Mouse (Mus musculus) gastrocnemius, adult 8-10 months (tissue): ENCODE results near the gene Fam219b. TPM values are rescaled to one million over a fixed set of nuclear protein-coding genes. Genes with fewer than 3 reads are reported as not detected.
A peak's percentile ranks its signal among the peaks of the same experiment; 100 is the strongest.

Experiments
- DNase-seq, 2 experiments: peaks; one replicate each; pipeline ENCODE4 v3.0.0; 2022; ENCODE audit warnings: low spot score in 2 of 2
- total RNA-seq, 4 experiments: library from RNA; stranded (reverse); gene quantifications; 2 replicates each; pipeline ENCODE4 v1.2.4; 2022

The Fam219b gene
- total RNA-seq, 4 experiments from 2014 or later = 4.3 to 6.5 (median 5.5) TPM

GRCm38 (mm10) chr9:57524439-57524838 is 12.9 kb upstream of the Fam219b start:
- DNase-seq = no peak

DNA sequence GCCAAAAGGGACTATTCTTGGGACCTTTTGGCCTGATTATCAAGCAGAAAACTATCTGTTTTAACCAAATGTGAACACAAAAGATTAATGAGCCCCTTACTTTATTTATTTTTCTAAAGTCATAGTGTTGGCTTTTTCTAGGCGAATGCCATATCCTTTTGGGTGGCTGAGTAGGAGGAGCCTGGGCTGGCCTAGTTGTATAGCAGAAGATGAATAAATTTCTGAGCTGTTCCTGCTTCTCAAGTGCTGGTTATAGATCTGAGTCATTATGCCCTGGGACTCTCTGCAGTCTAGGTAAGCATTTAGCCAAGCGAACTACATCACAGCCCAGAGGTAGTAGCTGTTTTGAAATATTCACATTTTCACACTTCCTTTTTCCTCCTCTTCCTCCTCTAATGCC is 11.8 kb upstream of the Fam219b start:
- DNase-seq = no peak

GRCm38 (mm10) chr9:57526435-57526834 is 10.9 kb upstream of the Fam219b start:
- no peak for DNase-seq

DNA sequence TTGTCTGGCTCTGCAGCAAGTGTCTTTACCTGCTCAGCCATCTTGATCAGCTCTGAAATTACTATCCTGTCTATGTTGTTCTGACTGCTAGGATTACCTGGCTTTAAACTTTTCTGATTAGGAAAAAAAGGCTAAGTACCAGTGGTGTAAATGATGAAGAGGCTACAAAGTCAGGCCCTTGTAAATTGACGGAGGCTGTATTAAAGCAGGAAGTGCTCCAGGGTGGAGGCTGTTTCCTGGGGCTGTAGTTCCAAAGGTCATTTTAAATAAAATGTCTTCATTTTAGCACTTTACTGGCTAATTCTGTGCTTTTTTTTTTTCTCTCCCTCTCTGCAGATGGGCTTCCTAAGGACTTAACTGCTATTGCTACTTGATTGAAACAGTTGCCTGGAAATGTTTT is 5.4 kb upstream of the Fam219b start:
- no peak for DNase-seq

DNA sequence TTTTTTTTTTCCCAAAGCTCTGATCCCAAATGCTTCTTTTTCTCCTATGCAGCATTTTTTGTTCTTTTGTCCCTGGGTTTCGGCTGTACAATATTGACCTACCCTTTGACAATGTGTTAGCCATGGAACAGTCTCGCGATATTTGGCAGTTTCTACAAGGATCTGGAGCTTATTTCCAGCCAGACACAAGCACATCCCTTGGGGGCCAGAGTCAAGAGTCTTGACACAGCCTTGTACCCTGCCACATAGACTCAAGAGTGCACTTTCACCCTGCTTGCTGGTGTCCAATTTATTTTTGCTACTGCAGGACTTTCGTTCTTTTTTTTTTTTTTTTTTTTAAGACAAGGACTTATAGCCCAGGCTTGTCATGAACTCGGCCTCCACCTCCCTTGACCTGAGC is 966 bp upstream of the Fam219b start:
- DNase-seq = no peak

DNA sequence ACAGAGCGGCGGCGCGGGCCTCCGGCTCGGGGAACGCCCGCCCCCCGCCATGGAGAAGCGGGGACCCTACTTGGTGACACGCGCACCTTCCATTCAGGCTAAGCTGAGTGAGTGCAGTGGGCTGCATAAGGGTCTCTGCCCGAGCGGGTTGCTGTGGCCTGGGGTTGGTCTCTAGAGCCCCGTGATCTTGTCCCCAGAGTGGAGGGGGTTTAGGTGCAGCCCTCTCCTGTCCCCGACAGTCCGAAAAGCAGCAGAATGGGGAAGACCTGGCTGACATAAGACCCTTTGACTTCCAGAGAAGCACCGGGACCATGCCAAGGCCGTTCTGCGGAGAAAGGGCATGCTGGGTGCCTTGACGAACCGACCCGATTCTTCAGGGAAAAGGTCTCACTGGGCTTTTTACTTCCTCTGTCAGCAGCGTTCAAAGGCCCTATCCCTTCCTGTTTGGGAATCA is 427 bp downstream of the Fam219b start:
- DNase-seq = no peak

GRCm38 (mm10) chr9:57539550-57539949 is 2.2 kb downstream of the Fam219b start:
- DNase-seq = no peak

DNA sequence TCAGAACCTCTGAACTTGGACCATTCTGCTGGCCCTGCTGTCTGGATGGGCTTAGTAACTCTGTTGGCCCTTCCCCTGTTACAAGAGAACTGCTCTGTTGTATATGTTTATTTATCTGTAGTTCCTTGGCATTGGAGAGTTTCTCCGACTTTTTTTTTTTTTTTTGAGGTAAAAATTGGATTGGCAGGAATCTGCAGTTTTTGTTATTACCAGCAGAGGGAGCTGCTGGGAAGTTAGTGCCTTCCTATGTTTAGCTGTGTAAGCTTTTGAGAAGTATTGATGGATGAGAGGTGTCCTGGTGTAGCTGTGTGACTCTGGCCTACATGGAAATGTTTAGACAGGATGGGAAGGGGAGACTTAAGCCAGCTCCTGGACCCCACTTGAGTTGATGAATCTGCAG is 4.0 kb downstream of the Fam219b start:
- DNase-seq = no peak

GRCm38 (mm10) chr9:57543951-57544350 is 6.6 kb downstream of the Fam219b start:
- no peak for DNase-seq

- DNase-seq = peak; percentile 53 to 57
Observed at GRCm38 (mm10) chr9:57547287-57547686, 10.0 kb downstream of the Fam219b start.

DNA sequence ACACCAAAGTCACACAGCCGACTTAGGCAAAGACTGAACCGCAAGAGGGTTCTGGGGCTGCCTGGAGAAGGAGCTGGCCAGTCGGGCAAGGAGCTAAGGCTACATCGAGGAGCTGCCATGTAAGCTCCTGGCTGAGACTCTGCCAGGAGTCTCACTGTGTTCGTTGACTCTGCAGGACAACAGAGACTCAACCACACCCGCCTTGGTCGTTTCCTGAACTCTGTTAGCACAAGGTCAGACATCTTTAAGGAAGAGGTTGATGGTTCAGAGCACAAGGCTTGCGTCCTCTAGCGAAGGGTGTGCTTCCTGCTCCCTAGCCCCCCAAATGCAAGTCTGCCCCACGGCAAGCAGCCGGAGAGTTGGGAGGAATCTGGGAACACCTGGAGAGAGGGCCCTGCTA is 10.5 kb downstream of the Fam219b start:
- no peak for DNase-seq

- no peak for DNase-seq
Observed at GRCm38 (mm10) chr9:57549186-57549585, 11.9 kb downstream of the Fam219b start.

DNA sequence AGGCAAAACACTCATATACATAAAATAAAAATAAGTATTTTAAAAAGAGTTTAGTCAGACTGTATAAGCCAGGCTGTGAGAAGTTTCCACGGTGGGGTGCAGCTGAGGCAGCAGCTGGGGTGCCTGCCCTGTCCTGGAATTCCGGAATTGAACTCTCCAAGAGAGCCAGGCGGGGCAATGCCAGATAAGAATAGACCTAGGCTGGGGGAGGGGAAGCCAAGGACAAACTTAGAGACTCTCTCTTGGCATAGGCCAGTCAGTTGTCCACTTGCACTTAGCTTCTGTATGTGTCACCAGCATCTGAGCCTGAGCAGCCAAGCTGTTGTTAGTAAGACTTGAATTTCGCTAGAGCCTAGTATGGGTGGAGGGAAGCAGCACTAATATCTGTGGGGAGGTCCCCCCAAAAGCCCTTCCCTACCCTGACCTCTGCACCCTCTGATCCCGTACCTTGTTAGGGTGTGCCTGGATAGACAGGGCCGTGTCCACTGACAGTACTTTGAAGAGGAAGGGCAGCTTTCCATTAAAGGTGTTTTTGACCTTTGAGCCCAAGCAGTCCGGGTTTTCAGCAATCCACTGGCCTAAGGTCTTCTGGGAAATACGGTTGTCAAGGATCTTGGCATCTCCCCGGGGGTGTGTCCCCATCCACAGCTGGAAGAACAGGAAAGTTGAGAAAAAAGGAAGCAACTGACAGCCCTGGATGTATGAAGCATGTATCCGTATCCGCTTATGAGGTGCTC is 13.0 kb downstream of the Fam219b start:
- DNase-seq = peak; percentile 55 to 56

- DNase-seq = peak in 1 of 2 experiments; percentile 40
Observed at GRCm38 (mm10) chr9:57552139-57552887, 15.0 kb downstream of the Fam219b start, which contains the start of gene Mpi. Gene Mpi, minus strand, starts transcription at chr9:57552763.

DNA sequence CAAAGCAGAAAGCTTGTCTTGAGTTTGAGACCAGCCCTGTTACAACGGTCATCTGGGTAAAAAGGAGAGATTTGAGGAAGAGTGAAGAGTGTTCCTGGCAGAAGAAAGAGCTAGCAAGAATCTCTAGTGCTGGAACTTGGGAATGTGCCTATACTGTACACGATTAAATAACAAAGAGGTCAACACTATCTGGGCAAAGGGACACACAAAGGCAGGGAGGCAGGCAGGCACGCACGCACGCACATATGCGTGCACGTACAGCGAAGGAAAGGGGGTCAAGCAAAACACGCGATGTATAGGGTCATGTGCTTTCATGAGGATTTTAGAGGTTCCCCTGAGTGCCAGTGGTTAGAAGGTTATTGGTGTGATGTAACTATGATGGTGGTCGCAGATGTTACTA is 15.8 kb downstream of the Fam219b start:
- no peak for DNase-seq

GRCm38 (mm10) chr9:57554753-57555152 is 17.4 kb downstream of the Fam219b start:
- DNase-seq = no peak

GRCm38 (mm10) chr9:57557215-57557614 is 19.9 kb downstream of the Fam219b start:
- no peak for DNase-seq

DNA sequence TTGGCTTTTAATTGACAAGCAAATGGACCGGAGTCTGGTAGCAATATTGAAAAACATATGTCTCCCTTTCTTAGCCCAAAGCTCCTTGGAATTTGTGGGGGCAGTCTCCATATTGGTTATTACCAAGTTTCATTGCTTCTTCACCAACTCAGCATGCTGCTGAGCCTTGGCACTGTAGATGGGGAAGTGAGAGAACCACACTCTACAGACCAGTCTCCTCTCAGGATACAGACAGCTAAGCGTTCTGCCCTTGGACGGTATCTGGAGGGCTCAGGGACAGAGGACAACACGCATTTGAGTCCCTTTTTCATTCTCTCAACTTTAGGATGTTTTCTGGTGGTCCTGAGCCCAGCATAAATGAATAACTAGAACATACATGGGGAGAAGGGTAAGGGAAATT is 21.3 kb downstream of the Fam219b start:
- no peak for DNase-seq

DNA sequence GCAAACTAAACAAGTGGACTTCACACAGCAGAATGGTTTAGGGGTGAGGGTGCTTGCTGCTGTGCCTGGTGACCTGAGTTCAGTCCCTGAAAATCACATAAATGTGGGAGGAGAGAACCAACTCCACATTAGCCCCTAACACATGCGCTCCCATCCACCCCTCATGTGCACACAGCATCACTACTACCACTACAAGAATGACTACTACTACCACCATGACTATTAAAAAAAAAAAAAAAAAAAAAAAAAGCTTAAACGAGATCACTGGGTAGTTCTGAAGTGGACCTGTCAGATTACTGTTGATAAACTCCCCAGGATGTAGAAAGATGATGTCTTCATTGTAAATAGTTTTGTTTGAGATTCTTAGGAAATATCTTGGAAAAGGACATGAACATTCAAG is 22.2 kb downstream of the Fam219b start:
- no peak for DNase-seq

- DNase-seq = no peak
Observed at GRCm38 (mm10) chr9:57560263-57560662, 22.9 kb downstream of the Fam219b start.

- peak; percentile 90 for DNase-seq
Observed at GRCm38 (mm10) chr9:57560861-57561710, 23.8 kb downstream of the Fam219b start, which contains the start of gene Scamp2. Gene Scamp2, plus strand, starts transcription at chr9:57560943.

DNA sequence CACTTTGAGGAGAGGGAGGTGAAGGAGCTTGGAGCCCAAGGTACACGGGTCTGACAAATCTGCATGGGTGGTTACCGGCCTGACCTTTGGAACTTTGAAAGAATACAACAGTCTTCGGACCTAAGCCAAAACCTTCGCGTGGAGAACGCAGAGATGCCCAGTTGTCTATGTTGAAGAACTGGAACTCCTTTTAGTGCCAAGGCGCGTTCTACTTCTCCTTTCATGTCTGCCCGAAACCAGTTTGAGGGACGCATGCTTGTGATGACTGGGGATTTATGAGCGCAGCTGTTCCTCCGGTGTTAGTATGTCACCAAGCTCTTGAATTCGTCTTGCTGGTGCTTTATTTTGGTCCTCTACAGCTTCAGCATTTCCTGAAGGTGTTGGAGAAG is 24.4 kb downstream of the Fam219b start:
- peak in 1 of 2 experiments; percentile 42 for DNase-seq
